Mouse (Mus musculus): Measurements from ENCODE around the gene Tvp23a.

- TF ChIP-seq EP300 (IDR thresholded peaks at IDR 0.05; ENCODE audit: insufficient read depth, low read depth, low read length) (no peak), POLR2A (IDR thresholded peaks at IDR 0.05; ENCODE audit: insufficient read depth, low read depth, low read length) (no peak)
These were observed 444 bp downstream of the Tvp23a start for GRCm38 (mm10) chr16:10446573-10447263.
